Comparison of ENCODE assay signal across 8 mouse cellular contexts in the genomic region with DNA sequence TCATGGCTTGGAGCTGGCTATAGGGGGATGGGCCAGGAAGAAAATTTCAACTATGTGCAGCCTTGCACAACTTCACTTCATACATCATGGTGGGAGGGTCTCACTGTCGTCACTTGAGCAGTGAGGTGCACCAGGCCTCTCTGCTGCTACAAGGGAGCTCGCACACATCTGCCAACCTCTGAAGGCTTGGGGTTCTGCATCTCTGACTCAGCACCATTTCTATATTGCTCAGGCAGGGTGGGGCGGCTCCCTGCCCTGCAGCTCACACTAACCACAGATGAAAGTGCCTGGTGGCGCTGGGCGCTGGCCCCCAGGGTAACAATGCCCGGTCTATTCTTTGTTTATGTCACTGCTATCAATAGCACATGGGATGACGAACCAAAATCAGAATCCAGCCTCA. TPM values are rescaled to one million over a fixed set of nuclear protein-coding genes. Genes with fewer than 3 reads are reported as not detected.
A peak's percentile ranks its signal among the peaks of the same experiment; 100 is the strongest.
DNase-seq lines count a peak whose midpoint lies in the region; ATAC-seq and TF ChIP-seq lines count a peak whose summit lies in the region.

No protein-coding gene starts in this region.

- H3K27me3 ChIP-seq in spleen, adult 2 months (ENCODE audit: control insufficient read depth, insufficient read depth, low read length): no peaks in the 10 kb centered on the region
- H3K27me3 ChIP-seq in liver, embryonic 15.5 days: no peaks in the 10 kb centered on the region

- peak; percentile 36; the same call in 1 of the 2 replicates for ATAC-seq in liver, embryonic 15.5 days (ENCODE audit: insufficient read depth)

- no peak for TF ChIP-seq POLR2A in spleen, adult 2 months (IDR thresholded peaks at IDR 0.05; ENCODE audit: low read depth, low read length)

- 72% methylated on average over 7 of the region's 7 CpGs for WGBS in spleen, adult 2 months
- WGBS in liver, embryonic 15.5 days (ENCODE audit: insufficient replicate concordance): 63% methylated on average over 7 of the region's 7 CpGs

- DNase-seq in embryo, embryonic 10.5 days (ENCODE audit: low spot score): peak; percentile 22
- DNase-seq in embryo, embryonic 9.5 days (ENCODE audit: extremely low spot score): no peak
- no peak for DNase-seq in spleen, adult 2 months (ENCODE audit: low read depth in 1 of 2, low spot score in 2 of 2)
- DNase-seq in spleen, postnatal 4 days (ENCODE audit: low spot score in 2 of 2): no peak
- DNase-seq in yolk sac, embryonic 10.5 days (ENCODE audit: low spot score): peak; percentile 86
- no peak for DNase-seq in thymus, postnatal 14 days
- DNase-seq in gastrocnemius, postnatal 10 days: no peak

- H3K4me2 ChIP-seq in liver, embryonic 15.5 days: no peak overlapping the region

- no peaks in the 10 kb centered on the region for H3K9me3 ChIP-seq in liver, embryonic 15.5 days (replicated peaks)

- H3K27ac ChIP-seq in spleen, adult 2 months (ENCODE audit: insufficient read depth, low read length): peak overlapping the region; percentile 76; the same call in 1 of the 2 replicates
- peak overlapping the region; percentile 62; the same call in 1 of the 2 replicates for H3K27ac ChIP-seq in liver, embryonic 15.5 days (replicated peaks)

- H3K4me3 ChIP-seq in spleen, adult 2 months (ENCODE audit: extremely low read depth, insufficient read depth, insufficient read length): no peak overlapping the region
- no peak overlapping the region for H3K4me3 ChIP-seq in liver, embryonic 15.5 days (replicated peaks)

- H3K36me3 ChIP-seq in spleen, adult 2 months (ENCODE audit: control insufficient read depth, insufficient read depth, low read length): peaks cover 23% of the 10 kb centered on the region
- H3K36me3 ChIP-seq in liver, embryonic 15.5 days (replicated peaks): peaks cover 99% of the 10 kb centered on the region

- H3K9ac ChIP-seq in liver, embryonic 15.5 days: no peak overlapping the region

- no peaks in the 10 kb centered on the region; the same call in 1 of the 2 replicates for H3K4me1 ChIP-seq in spleen, adult 2 months (ENCODE audit: control insufficient read depth, insufficient read depth, insufficient read length)
- peaks cover 30% of the 10 kb centered on the region for H3K4me1 ChIP-seq in liver, embryonic 15.5 days (replicated peaks)

- TF ChIP-seq CTCF in spleen, adult 2 months (IDR thresholded peaks at IDR 0.05; ENCODE audit: extremely low read depth, insufficient read depth, insufficient read length, insufficient replicate concordance): no peak

RNA-seq across cellular contexts. Expression of gene Pola2, which starts 19.0 kb away (rescaled TPM):
- 40.5 and 48.0 TPM in 2 replicates for polyA plus RNA-seq in spleen, adult 2 months (2012; rRNA removed)
- polyA plus RNA-seq in liver, embryonic 15.5 days (2015; fragmentation: Nextera tagmentation; extraction: Ambion mirVana): 53.8 and 58.9 TPM in 2 replicates
- 10 to 100 TPM; 13.7 to 18.7 TPM for total RNA-seq in gastrocnemius, postnatal 10 days (2021)

RNA-seq across cellular contexts. Expression of gene Cdc42ep2, which starts 20.4 kb away (rescaled TPM):
- polyA plus RNA-seq in spleen, adult 2 months (2012; rRNA removed): 8.1 and 8.2 TPM in 2 replicates
- 2.9 and 3.1 TPM in 2 replicates for polyA plus RNA-seq in liver, embryonic 15.5 days (2015; fragmentation: Nextera tagmentation; extraction: Ambion mirVana)
- 10 to 100 TPM; 16.6 to 20.9 TPM for total RNA-seq in gastrocnemius, postnatal 10 days (2021)

RNA-seq across cellular contexts. Expression of gene Dpf2, which starts 32.2 kb away (rescaled TPM):
- 59.9 and 74.8 TPM in 2 replicates for polyA plus RNA-seq in spleen, adult 2 months (2012; rRNA removed)
- polyA plus RNA-seq in liver, embryonic 15.5 days (2015; fragmentation: Nextera tagmentation; extraction: Ambion mirVana): 52.7 and 59.4 TPM in 2 replicates
- 10 to 100 TPM; 86.8 to 90.9 TPM for total RNA-seq in gastrocnemius, postnatal 10 days (2021)

RNA-seq across cellular contexts. Expression of gene Slc22a20, which starts 40.9 kb away (rescaled TPM):
- polyA plus RNA-seq in spleen, adult 2 months (2012; rRNA removed): not detected in 2 replicates
- 0.05 TPM in 1 of 2 replicates, not detected in the other for polyA plus RNA-seq in liver, embryonic 15.5 days (2015; fragmentation: Nextera tagmentation; extraction: Ambion mirVana)
- total RNA-seq in gastrocnemius, postnatal 10 days (2021): not detected

RNA-seq across cellular contexts. Expression of gene Tigd3, which starts 51.1 kb away (rescaled TPM):
- polyA plus RNA-seq in spleen, adult 2 months (2012; rRNA removed): 1.3 TPM in 2 replicates
- polyA plus RNA-seq in liver, embryonic 15.5 days (2015; fragmentation: Nextera tagmentation; extraction: Ambion mirVana): 2.8 and 2.9 TPM in 2 replicates
- under 1 TPM; 0.82 to 0.95 TPM for total RNA-seq in gastrocnemius, postnatal 10 days (2021)

Comparison
In these comparisons a context has a peak if more than half of its experiments do, and no peak if none do; other contexts are left out.
1. DNase-seq: peak in embryo, embryonic 10.5 days (single experiment) and yolk sac, embryonic 10.5 days (single experiment); none in embryo, embryonic 9.5 days (single experiment), spleen, adult 2 months (0 of 2), spleen, postnatal 4 days (0 of 2), thymus, postnatal 14 days (single experiment) and gastrocnemius, postnatal 10 days (single experiment).